Mouse (Mus musculus) CH12.LX (cell line): ENCODE results near the gene Ccno. TPM values are rescaled to one million over a fixed set of nuclear protein-coding genes. Genes with fewer than 3 reads are reported as not detected.

Experiments used
- DNase-seq: peaks from one replicate; pipeline ENCODE4 v3.0.0-alpha.2; 2013; ENCODE audit errors: extremely low read depth
- H3K27ac ChIP-seq: 2 replicates; pipeline ENCODE4 v1.5.1; 2012; ENCODE audit warnings: low read depth, mild to moderate bottlenecking, control low read depth, moderate library complexity; ENCODE audit not compliant: insufficient read depth
- H3K27me3 ChIP-seq: replicated peaks from 2 replicates; pipeline ENCODE3; 2012; ENCODE audit warnings: inconsistent platforms
- H3K36me3 ChIP-seq, 2 experiments: replicated peaks in 1 of 2; 2 replicates each; pipeline versions ENCODE3 to v1.6.1; 2012; ENCODE audit warnings: inconsistent platforms in 1 of 2, low read length in 1 of 2, mild to moderate bottlenecking in 1 of 2, mixed read lengths in 1 of 2, moderate library complexity in 1 of 2; ENCODE audit not compliant: control insufficient read depth in 1 of 2, insufficient read depth in 1 of 2
- H3K4me1 ChIP-seq, 2 experiments: 2 replicates each; pipeline ENCODE4 v1.6.1; 2012; ENCODE audit warnings: inconsistent platforms in 1 of 2, moderate library complexity in 1 of 2; ENCODE audit not compliant: insufficient read depth in 2 of 2, control insufficient read depth in 1 of 2
- H3K4me2 ChIP-seq: 2 replicates; pipeline ENCODE4 v1.6.1; 2012; ENCODE audit warnings: low read depth, mild to moderate bottlenecking, control low read depth; ENCODE audit not compliant: poor library complexity, insufficient read depth, severe bottlenecking
- H3K4me3 ChIP-seq, 3 experiments: fragments of 150-350 bp in 1 of 3; sonication (generic) in 1 of 3; replicated peaks in 1 of 3; 2 replicates each; pipeline versions ENCODE3 to v1.5.1; 2011 to 2012; ENCODE audit warnings: low read depth in 2 of 3, low read length in 2 of 3, mild to moderate bottlenecking in 2 of 3, moderate library complexity in 2 of 3, control low read depth in 1 of 3, improper control_type of control experiment in 1 of 3, inconsistent platforms in 1 of 3, mixed read lengths in 1 of 3; ENCODE audit not compliant: poor library complexity in 1 of 3
- H3K79me2 ChIP-seq: replicated peaks from 2 replicates; pipeline ENCODE4 v1.6.1; 2012; ENCODE audit warnings: mild to moderate bottlenecking, moderate library complexity; ENCODE audit not compliant: control insufficient read depth, poor library complexity, insufficient read depth, severe bottlenecking; ENCODE audit errors: extremely low read depth
- H3K9ac ChIP-seq: 2 replicates; pipeline ENCODE4 v1.6.1; 2012; ENCODE audit warnings: low read depth, mild to moderate bottlenecking, control low read depth, moderate library complexity; ENCODE audit not compliant: insufficient read depth
- H3K9me3 ChIP-seq: replicated peaks from 2 replicates; pipeline ENCODE3; 2012; ENCODE audit warnings: low read length, inconsistent platforms, mixed read lengths
- BHLHE40 ChIP-seq: IDR thresholded peaks from 2 replicates; pipeline ENCODE4 v1.6.1; 2011; ENCODE audit warnings: mild to moderate bottlenecking, low read depth, low read length, improper control_type of control experiment
- CHD1 ChIP-seq: IDR thresholded peaks from 2 replicates; pipeline ENCODE4 v1.6.1; 2012; ENCODE audit warnings: low read depth, low read length, improper control_type of control experiment, inconsistent platforms
- CTCF ChIP-seq, 2 experiments: IDR thresholded peaks in 1 of 2; conservative IDR thresholded peaks in 1 of 2; 2 replicates each; pipeline ENCODE4 v1.5.1; 2011 to 2012; ENCODE audit warnings: low read depth in 2 of 2, low read length in 2 of 2, improper control_type of control experiment in 1 of 2, inconsistent platforms in 1 of 2, mild to moderate bottlenecking in 1 of 2, moderate library complexity in 1 of 2
- GABPA ChIP-seq: IDR thresholded peaks from 2 replicates; pipeline ENCODE4 v1.6.1; 2012; ENCODE audit warnings: low read depth, low read length, improper control_type of control experiment, inconsistent platforms; ENCODE audit not compliant: insufficient replicate concordance
- IRF4 ChIP-seq: IDR thresholded peaks from 2 replicates; pipeline ENCODE4 v1.6.1; 2014; ENCODE audit warnings: low read depth, mild to moderate bottlenecking, inconsistent platforms, low read length, improper control_type of control experiment
- JUN ChIP-seq: IDR thresholded peaks from 2 replicates; pipeline ENCODE4 v1.6.1; 2011; ENCODE audit warnings: low read depth, mild to moderate bottlenecking, low read length, improper control_type of control experiment, moderate library complexity; ENCODE audit not compliant: insufficient read depth
- JUND ChIP-seq: conservative IDR thresholded peaks from 2 replicates; pipeline ENCODE4 v1.6.1; 2011; ENCODE audit warnings: low read depth, low read length, improper control_type of control experiment
- KAT2A ChIP-seq: IDR thresholded peaks from 2 replicates; pipeline ENCODE4 v1.6.1; 2012; ENCODE audit warnings: low read length, improper control_type of control experiment, inconsistent platforms; ENCODE audit not compliant: insufficient replicate concordance
- MAX ChIP-seq: IDR thresholded peaks from 2 replicates; pipeline ENCODE4 v1.6.1; 2011; ENCODE audit warnings: low read length, improper control_type of control experiment
- MAZ ChIP-seq: IDR thresholded peaks from 2 replicates; pipeline ENCODE4 v1.6.1; 2012; ENCODE audit warnings: low read depth, mild to moderate bottlenecking, inconsistent platforms, low read length, improper control_type of control experiment, moderate library complexity
- MEF2A ChIP-seq: IDR thresholded peaks from 2 replicates; pipeline ENCODE4 v1.6.1; 2014; ENCODE audit warnings: low read depth, mild to moderate bottlenecking, inconsistent platforms, low read length, improper control_type of control experiment, borderline replicate concordance
- MXI1 ChIP-seq: IDR thresholded peaks from 2 replicates; pipeline ENCODE4 v1.6.1; 2011; ENCODE audit warnings: mild to moderate bottlenecking, low read depth, low read length, improper control_type of control experiment
- MYC ChIP-seq: IDR thresholded peaks from 2 replicates; pipeline ENCODE4 v1.6.1; 2011; ENCODE audit warnings: low read depth, mild to moderate bottlenecking, improper control_type of control experiment, low read length
- NELFE ChIP-seq: IDR thresholded peaks from 2 replicates; pipeline ENCODE4 v1.6.1; 2011; ENCODE audit warnings: low read depth, low read length, improper control_type of control experiment
- POLR2AphosphoS2 ChIP-seq: IDR thresholded peaks from 2 replicates; pipeline ENCODE4 v1.6.1; 2011; ENCODE audit warnings: low read depth, low read length, improper control_type of control experiment
- RAD21 ChIP-seq: IDR thresholded peaks from 2 replicates; pipeline ENCODE4 v1.6.1; 2011; ENCODE audit warnings: low read depth, mild to moderate bottlenecking, low read length, improper control_type of control experiment, moderate library complexity
- RCOR1 ChIP-seq: conservative IDR thresholded peaks from 2 replicates; pipeline ENCODE4 v1.6.1; 2012; ENCODE audit warnings: low read depth, mild to moderate bottlenecking, inconsistent platforms, low read length, improper control_type of control experiment
- SMC3 ChIP-seq: IDR thresholded peaks from 2 replicates; pipeline ENCODE4 v1.6.1; 2011; ENCODE audit warnings: low read depth, low read length, improper control_type of control experiment
- TBP ChIP-seq: conservative IDR thresholded peaks from 2 replicates; pipeline ENCODE4 v1.6.1; 2011; ENCODE audit warnings: low read depth, low read length, improper control_type of control experiment
- TCF12 ChIP-seq: IDR thresholded peaks from 2 replicates; pipeline ENCODE4 v1.6.1; 2014; ENCODE audit warnings: low read depth, mild to moderate bottlenecking, inconsistent platforms, low read length, improper control_type of control experiment
- UBTF ChIP-seq: IDR thresholded peaks from 2 replicates; pipeline ENCODE4 v1.6.1; 2012; ENCODE audit warnings: low read depth, mild to moderate bottlenecking, inconsistent platforms, low read length, improper control_type of control experiment, moderate library complexity
- USF1 ChIP-seq: IDR thresholded peaks from 2 replicates; pipeline ENCODE4 v1.6.1; 2014; ENCODE audit warnings: low read depth, mild to moderate bottlenecking, inconsistent platforms, low read length, improper control_type of control experiment
- USF2 ChIP-seq: conservative IDR thresholded peaks from 2 replicates; pipeline ENCODE4 v1.6.1; 2011; ENCODE audit warnings: low read depth, low read length, improper control_type of control experiment
- ZC3H11A ChIP-seq: IDR thresholded peaks from 2 replicates; pipeline ENCODE4 v1.6.1; 2012; ENCODE audit warnings: low read depth, mild to moderate bottlenecking, inconsistent platforms, low read length, improper control_type of control experiment
- ZKSCAN1 ChIP-seq: IDR thresholded peaks from 2 replicates; pipeline ENCODE4 v1.6.1; 2012; ENCODE audit warnings: low read depth, inconsistent platforms, low read length, improper control_type of control experiment, borderline replicate concordance
- ZMIZ1 ChIP-seq: IDR thresholded peaks from 2 replicates; pipeline ENCODE4 v1.6.1; 2012; ENCODE audit warnings: low read depth, mild to moderate bottlenecking, inconsistent platforms, low read length, improper control_type of control experiment
- ZNF384 ChIP-seq: IDR thresholded peaks from 2 replicates; pipeline ENCODE4 v1.6.1; 2012; ENCODE audit warnings: low read depth, low read length, improper control_type of control experiment, inconsistent platforms
- dilution Hi-C: fragments of 300-500 bp; cut with MboI; formaldehyde crosslinking; loops from 2 replicates; pipeline ENCODE4 v1.14.3; 2020; ENCODE audit warnings: low sequenced_read_pairs; ENCODE audit not compliant: extremely low pct_unique_long_range_greater_than_20kb, extremely low pct_ligation_motif_present
- in situ Hi-C: fragments of 300-500 bp; cut with MboI; formaldehyde crosslinking; loops from 3 replicates; pipeline ENCODE4 v1.14.3; 2019; ENCODE audit warnings: low sequenced_read_pairs, low pct_ligation_motif_present, low pct_unique_long_range_greater_than_20kb, mixed read lengths
- polyA plus RNA-seq: library from polyadenylated mRNA; unstranded; fragments of >175 nt; gene quantifications from 2 replicates; pipeline ENCODE4 v1.2.1, GENCODE M21; 2012; ENCODE audit warnings: low read depth; ENCODE audit not compliant: insufficient read length
- total RNA-seq, 2 experiments: library from RNA; depleted of rRNA; stranded (reverse); fragments of 300-350 nt in 1 of 2; fragments of >200 nt in 1 of 2; gene quantifications; 2 replicates each; pipeline ENCODE4 v1.2.3; 2012 to 2014

Ccno gene
- total and polyA plus RNA-seq, 3 experiments = 0.16 to 0.54 (median 0.21) TPM

DNA sequence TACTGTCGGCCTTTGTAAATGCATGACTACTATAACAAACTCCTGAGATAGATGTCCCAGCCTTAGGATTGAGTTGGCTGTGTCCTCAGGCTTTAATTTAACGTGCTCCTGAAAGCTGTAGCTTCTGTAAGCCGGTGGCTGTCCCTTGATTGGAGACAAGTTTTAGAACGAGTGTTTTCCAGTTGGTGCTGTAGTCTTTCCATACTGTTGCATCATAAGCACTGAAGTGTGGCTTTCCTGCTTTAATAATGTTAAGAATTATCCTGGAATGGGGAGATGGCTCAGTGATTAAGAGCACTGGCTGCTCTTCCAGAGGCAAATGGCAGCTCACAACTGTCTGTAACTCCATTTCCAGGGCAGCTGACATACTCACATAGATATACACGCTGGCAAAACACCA is 20.3 kb upstream of the Ccno start:
- no peak overlapping the region for H3K9ac ChIP-seq
- H3K79me2 ChIP-seq = no peaks in the 10 kb centered on the region
- in situ Hi-C loops = no loop called here
- no peak overlapping the region for H3K4me2 ChIP-seq
- no peaks in the 10 kb centered on the region for H3K27me3 ChIP-seq
- dilution Hi-C loops = no loop called here
- TF ChIP-seq TCF12 (no peak), CHD1 (no peak), ZMIZ1 (no peak), RCOR1 (no peak), CTCF (conservative IDR thresholded peaks at IDR 0.05 in 1 of 2, IDR thresholded peaks at IDR 0.05 in 1 of 2; ENCODE audit: low read depth in 2 of 2, low read length in 2 of 2) (no peak), MAZ (no peak), JUND (no peak), SMC3 (no peak), ZKSCAN1 (no peak), UBTF (no peak), USF2 (no peak), MAX (no peak), ZC3H11A (no peak), IRF4 (no peak), USF1 (no peak)
- H3K27ac ChIP-seq = no peak overlapping the region
- no peaks in the 10 kb centered on the region for H3K4me1 ChIP-seq
- peaks cover 13 to 67% of the 10 kb centered on the region in 2 experiments for H3K36me3 ChIP-seq
- no peak overlapping the region for H3K4me3 ChIP-seq
- DNase-seq = no peak
- H3K9me3 ChIP-seq = no peaks in the 10 kb centered on the region

DNA sequence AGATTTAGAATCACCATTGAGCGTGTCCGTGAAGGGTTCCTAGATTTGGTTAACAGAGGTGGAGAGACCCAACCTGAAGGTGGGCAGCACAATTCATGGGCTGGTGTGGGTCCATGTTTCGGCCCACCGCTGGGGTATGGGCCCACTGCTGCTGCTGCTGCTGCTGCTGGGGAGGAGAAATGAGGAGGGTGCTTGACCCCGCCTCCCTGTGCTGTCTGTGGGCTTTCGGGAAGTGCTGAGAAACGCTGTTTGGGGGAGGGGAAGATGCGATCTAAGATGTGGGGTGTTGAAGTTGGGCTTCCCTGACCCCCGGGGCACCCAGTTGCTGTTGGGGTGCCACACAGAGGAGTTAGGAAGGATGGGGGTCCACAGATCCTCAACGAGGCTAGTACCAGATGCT is 10.9 kb upstream of the Ccno start:
- no peak for DNase-seq
- no peaks in the 10 kb centered on the region for H3K9me3 ChIP-seq
- no peak overlapping the region for H3K27ac ChIP-seq
- TF ChIP-seq MYC (no peak), RAD21 (no peak), JUN (no peak), BHLHE40 (no peak), MAZ (no peak), MEF2A (no peak), RCOR1 (no peak), GABPA (no peak), MXI1 (no peak), USF1 (no peak), CHD1 (no peak), SMC3 (no peak), KAT2A (no peak), TBP (no peak), USF2 (no peak), NELFE (no peak), POLR2AphosphoS2 (no peak), ZNF384 (no peak)
- in situ Hi-C loops (loop anchor here (5.0 kb wide), 1 partner anchor 34 kb away; no protein-coding TSS in a partner anchor), dilution Hi-C loops (no loop called here)
- H3K4me1 ChIP-seq = no peaks in the 10 kb centered on the region
- no peaks in the 10 kb centered on the region for H3K36me3 ChIP-seq
- H3K4me2 ChIP-seq = 0 out of 2 replicates have a peak overlapping the region, but pooled peaks have one; percentile 12
- H3K4me3 ChIP-seq = no peak overlapping the region
- H3K9ac ChIP-seq = no peak overlapping the region
- no peaks in the 10 kb centered on the region for H3K79me2 ChIP-seq
- H3K27me3 ChIP-seq = peaks cover 19% of the 10 kb centered on the region
